Mouse (Mus musculus) T-cell, adult 66 days (primary cell): ENCODE results near the gene Psmd14. TPM values are rescaled to one million over a fixed set of nuclear protein-coding genes. Genes with fewer than 3 reads are reported as not detected.

ENCODE experiments used
- total RNA-seq, 2 experiments: library from RNA; stranded (reverse); gene quantifications; 3 replicates in 1 of 2; 4 replicates in 1 of 2; pipeline ENCODE4 v1.2.4; 2023

Gene Psmd14
- total RNA-seq: 10 to 100 TPM; 79.2 to 80.7 TPM

DNA sequence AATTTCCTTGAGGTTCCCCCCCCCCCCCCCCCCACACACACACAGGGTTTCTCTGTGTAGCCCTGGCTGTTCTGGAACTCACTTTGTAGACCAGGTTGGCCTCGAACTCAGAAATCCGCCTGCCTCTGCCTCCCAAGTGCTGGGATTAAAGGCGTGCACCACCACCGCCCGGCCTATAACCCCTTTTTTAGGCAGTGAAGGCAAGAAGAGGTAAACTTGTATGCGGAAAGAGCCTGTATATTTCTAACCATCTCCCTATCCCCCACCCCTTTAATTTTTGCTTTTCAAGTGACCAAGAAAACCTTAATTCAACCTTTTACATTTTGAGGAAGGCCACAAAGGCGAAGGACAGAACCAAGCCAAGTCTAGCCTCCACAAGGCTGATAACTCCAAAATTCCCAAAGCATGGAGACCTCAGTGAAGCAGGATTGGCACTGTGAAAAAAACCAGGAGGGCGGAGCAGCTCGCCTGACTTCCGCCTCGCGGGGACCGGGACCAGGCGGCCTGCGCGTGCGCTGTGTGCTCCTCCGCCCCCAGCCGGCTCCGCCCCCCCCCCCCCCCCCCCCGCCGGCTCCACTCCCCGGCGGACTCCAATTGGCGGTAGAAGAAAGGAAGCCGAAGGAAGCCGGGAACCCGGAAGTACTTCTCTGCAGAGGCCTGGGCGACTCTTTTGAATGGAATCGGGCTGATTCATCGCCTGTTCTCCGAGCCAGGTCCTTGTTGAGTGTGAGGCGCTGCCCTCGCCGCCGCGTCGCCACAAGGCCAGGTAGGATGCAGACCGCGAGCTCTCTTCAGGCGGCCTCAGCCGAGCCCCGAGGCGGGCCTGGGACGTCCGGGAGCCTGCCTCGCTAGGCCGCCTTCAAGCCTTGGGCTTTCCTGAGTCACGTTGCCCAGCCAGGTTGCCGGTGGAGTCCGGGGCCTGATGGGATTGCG, at the start of gene Psmd14:
Psmd14 (plus strand) TSS at position 587 of the 933 bp plus-strand sequence.

DNA sequence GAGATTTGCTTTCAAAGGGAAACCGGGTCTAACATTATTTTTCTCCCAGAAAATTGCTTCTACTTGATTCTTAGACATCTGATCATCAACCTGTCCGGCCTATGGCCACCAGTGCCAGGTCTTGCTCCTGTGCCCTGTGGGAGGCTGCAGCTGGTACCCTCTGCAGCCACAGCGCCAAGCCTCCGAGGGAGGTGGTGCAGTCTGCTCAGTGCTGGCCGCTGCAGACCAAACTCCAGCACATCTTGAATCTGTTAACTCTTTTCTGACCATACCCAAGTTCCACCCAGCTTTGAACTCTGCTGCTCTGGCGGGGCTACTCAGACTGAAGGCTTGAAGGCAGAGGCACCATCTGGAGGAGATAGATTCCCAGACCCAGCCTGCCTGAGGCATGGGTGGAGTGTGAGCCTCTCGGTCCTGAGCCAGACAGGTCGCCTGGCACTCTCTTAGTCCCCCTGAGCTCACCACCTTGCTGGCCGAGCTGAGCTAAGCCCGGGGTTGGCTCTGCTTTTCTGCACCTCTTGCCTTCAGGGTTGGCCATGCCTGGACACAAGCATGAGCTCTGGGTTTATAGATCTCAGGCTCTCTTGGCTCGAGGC, 91.3 kb downstream of the Psmd14 start, which contains the start of gene Tbr1:
Tbr1 (plus strand) TSS at position 275 of the 596 bp plus-strand sequence.

Other genes starting within 250 kb of the Psmd14 start
- 10 to 100 TPM; 55.2 to 68.5 TPM for gene Tank, start 133.1 kb upstream of the Psmd14 start, total RNA-seq
- gene Tbr1, start 91.2 kb downstream of the Psmd14 start, total RNA-seq: 1 to 10 TPM; 3.0 to 5.5 TPM